Mouse (Mus musculus) lung, postnatal 0 days (tissue): ENCODE measurements at regions not wholly inside any gene's neighbourhood (a gene's known extent, or its start where the extent isn't known, plus 50 kb on each side); places are given as distances from the start of the nearest gene placed in this dataset.

Source experiments
- ATAC-seq: fragments of 200-750 bp; cut with Nextera tagmentation; 2 replicates; pipeline ENCODE4 v1.8.0; 2017; ENCODE audit warnings: moderate library complexity
- DNase-seq: peaks from one replicate; pipeline ENCODE4 v3.0.0-alpha.2; 2016; ENCODE audit warnings: low spot score
- H3K27ac ChIP-seq: fragments of 300-500 bp; sonication (generic); 2 replicates; pipeline ENCODE4 v1.5.1; 2014; ENCODE audit warnings: antibody characterized with exemption, mild to moderate bottlenecking, low read length, mixed read lengths
- H3K27me3 ChIP-seq: fragments of 300-500 bp; sonication (generic); replicated peaks from 2 replicates; pipeline ENCODE4 v1.6.1; 2014; ENCODE audit warnings: low read length, mixed read lengths; ENCODE audit not compliant: insufficient read depth
- H3K36me3 ChIP-seq: fragments of 300-500 bp; sonication (generic); 2 replicates; pipeline ENCODE4 v1.6.1; 2014; ENCODE audit warnings: low read length, mixed read lengths; ENCODE audit not compliant: insufficient read depth
- H3K4me1 ChIP-seq: fragments of 300-500 bp; sonication (generic); 2 replicates; pipeline ENCODE4 v1.6.1; 2014; ENCODE audit warnings: antibody characterized with exemption, low read depth, low read length, mixed read lengths; ENCODE audit not compliant: insufficient read depth
- H3K4me2 ChIP-seq: fragments of 300-500 bp; sonication (generic); replicated peaks from 2 replicates; pipeline ENCODE4 v1.6.1; 2014; ENCODE audit warnings: low read depth, mild to moderate bottlenecking, low read length, moderate library complexity, mixed read lengths
- H3K4me3 ChIP-seq: fragments of 300-500 bp; sonication (generic); 2 replicates; pipeline ENCODE4 v1.5.1; 2014; ENCODE audit warnings: low read depth, low read length
- H3K9ac ChIP-seq: fragments of 300-500 bp; sonication (generic); replicated peaks from 2 replicates; pipeline ENCODE4 v1.6.1; 2014; ENCODE audit warnings: low read depth, mild to moderate bottlenecking
- H3K9me3 ChIP-seq: fragments of 300-500 bp; sonication (generic); 2 replicates; pipeline ENCODE4 v1.6.1; 2016; ENCODE audit warnings: low read length, mixed read lengths
- CTCF ChIP-seq: IDR thresholded peaks from 2 replicates; pipeline ENCODE4 v1.5.1; 2016; ENCODE audit warnings: antibody characterized with exemption, mild to moderate bottlenecking
- EP300 ChIP-seq: IDR thresholded peaks from 2 replicates; pipeline ENCODE4 v1.6.1; 2016; ENCODE audit warnings: antibody characterized with exemption, mild to moderate bottlenecking, control low read depth
- WGBS: fragments of 180-500 bp; shearing (Covaris S2); extraction: QIAGEN DNeasy Blood & Tissue Kit; methylation state at CpG from one replicate; pipeline ENCODE4 v1.1.7; 2014; 5-methylcytosine and 5-hydroxymethylcytosine counted together

DNA sequence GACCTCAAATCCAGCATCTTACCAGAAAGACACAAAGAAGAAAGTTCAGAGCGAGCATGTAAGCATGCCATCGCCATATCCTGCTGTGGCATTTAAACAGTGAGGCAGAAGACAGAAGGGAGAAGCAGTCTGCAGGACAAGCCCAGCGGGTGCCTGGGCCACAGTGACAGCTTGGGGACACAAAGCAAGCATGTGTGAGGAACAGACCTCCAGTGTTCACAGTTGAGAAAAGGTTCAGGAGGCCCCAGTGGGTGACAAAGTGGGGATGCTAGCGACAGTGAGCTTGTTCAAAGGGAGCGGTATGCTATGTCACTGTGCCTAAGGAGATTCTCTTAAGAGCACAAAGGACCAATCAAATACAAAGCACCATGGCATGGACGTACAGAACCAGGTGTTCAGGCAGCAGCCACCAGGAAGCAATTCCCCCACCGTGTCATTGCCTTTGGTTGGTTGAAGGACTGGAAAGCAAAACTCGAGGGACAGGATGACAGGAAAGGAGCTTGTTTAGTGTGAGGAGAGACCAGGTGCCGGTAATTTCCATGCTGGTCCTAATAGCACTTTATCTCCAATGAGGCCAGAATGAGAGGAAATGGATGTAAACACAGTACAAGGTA lies 77.9 kb upstream of the Arhgap21 start:
- H3K9ac ChIP-seq: no peak overlapping the region
- TF ChIP-seq EP300 (no peak), CTCF (no peak)
- ATAC-seq (no peak), DNase-seq (no peak)
- no peaks in the 10 kb centered on the region for H3K27me3 ChIP-seq
- no peaks in the 10 kb centered on the region for H3K9me3 ChIP-seq
- H3K4me1 ChIP-seq: no peaks in the 10 kb centered on the region
- no peak overlapping the region for H3K4me3 ChIP-seq
- 65% methylated on average over 9 of the region's 9 CpGs for whole genome bisulfite sequencing
- no peak overlapping the region for H3K4me2 ChIP-seq
- no peaks in the 10 kb centered on the region for H3K36me3 ChIP-seq
- H3K27ac ChIP-seq: no peak overlapping the region

DNA sequence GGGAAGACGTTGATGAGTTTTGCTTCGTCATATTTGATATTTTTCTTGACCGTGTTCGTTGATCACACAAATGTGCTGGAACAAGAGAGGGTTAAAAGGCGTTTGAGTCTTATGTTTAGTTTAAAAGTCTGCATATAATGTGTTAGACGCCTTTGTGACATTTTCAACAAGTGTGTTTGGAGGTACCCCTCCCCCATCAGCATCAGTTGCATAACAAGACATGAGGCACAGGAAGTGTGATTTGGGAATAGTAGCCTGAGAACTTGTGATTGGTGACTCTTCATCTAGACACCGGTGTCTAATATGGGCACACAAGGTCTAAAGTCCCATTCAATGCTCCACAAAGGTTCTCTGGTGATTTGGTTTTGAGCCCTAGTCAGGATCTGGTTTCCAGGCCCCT lies 76.1 kb upstream of the Arhgap21 start:
- Histone ChIP-seq H3K4me3 (no peak overlapping the region), H3K4me1 (no peaks in the 10 kb centered on the region), H3K9ac (no peak overlapping the region), H3K27me3 (no peaks in the 10 kb centered on the region), H3K4me2 (no peak overlapping the region), H3K36me3 (no peaks in the 10 kb centered on the region), H3K27ac (no peak overlapping the region), H3K9me3 (no peaks in the 10 kb centered on the region)
- no peak for ATAC-seq
- DNase-seq: no peak
- 64% methylated on average over 7 of the region's 7 CpGs for whole genome bisulfite sequencing
- TF ChIP-seq CTCF: no peak
- TF ChIP-seq EP300: no peak

DNA sequence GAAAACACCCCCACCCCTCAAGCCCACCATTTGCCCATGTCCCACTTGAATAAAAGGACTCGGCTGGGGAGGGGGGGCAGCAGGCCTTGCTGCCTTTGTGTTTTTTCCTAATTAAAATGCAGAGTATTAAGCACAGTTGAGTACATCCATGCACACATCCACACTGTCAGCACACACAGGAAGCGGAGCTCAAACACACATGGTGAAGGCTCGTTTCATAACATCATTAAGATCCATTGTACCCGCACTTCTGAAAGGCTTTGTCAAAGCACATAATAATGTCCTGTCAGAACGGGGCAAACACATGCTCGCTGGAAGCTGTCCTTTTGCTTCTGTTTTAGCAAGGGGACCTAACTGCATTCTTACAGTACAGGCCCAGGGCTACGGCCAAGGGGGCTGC lies 75.3 kb upstream of the Arhgap21 start:
- DNase-seq: peak; percentile 23
- Histone ChIP-seq H3K4me1 (no peaks in the 10 kb centered on the region), H3K9me3 (no peaks in the 10 kb centered on the region), H3K9ac (no peak overlapping the region), H3K27me3 (no peaks in the 10 kb centered on the region), H3K4me3 (no peak overlapping the region), H3K27ac (no peak overlapping the region), H3K36me3 (no peaks in the 10 kb centered on the region), H3K4me2 (no peak overlapping the region)
- WGBS: 42% methylated on average over 7 of the region's 7 CpGs
- TF ChIP-seq EP300 (no peak), CTCF (no peak)
- peak; percentile 26; the same call in 1 of the 2 replicates for ATAC-seq

DNA sequence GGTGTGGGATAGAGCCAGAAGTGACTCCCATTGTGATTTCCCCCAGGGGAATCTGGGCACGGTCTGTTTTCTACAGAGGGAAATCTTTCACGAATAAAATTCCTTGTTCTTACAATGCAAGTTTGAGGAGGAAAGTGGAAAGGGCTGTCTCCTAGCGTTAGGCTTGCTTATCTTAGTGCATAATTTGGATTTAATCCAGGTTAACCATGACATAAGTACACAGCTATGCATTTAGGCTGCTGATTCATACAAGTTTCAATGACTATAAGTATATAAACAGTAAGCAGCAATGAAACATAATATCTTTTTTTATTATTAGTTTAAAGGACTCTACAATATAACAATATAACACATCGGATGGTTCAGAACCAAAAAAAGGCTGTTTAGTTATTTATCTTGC lies 74.6 kb upstream of the Arhgap21 start:
- Histone ChIP-seq H3K9ac (no peak overlapping the region), H3K27me3 (no peaks in the 10 kb centered on the region), H3K4me1 (no peaks in the 10 kb centered on the region), H3K4me3 (no peak overlapping the region), H3K36me3 (no peaks in the 10 kb centered on the region), H3K4me2 (no peak overlapping the region), H3K27ac (no peak overlapping the region), H3K9me3 (no peaks in the 10 kb centered on the region)
- DNase-seq (peak; percentile 44), ATAC-seq (peak; percentile 55)
- TF ChIP-seq CTCF: peak; percentile 13; the same call in 1 of the 2 replicates
- TF ChIP-seq EP300: no peak
- 20% methylated on average over 4 of the region's 4 CpGs for WGBS

DNA sequence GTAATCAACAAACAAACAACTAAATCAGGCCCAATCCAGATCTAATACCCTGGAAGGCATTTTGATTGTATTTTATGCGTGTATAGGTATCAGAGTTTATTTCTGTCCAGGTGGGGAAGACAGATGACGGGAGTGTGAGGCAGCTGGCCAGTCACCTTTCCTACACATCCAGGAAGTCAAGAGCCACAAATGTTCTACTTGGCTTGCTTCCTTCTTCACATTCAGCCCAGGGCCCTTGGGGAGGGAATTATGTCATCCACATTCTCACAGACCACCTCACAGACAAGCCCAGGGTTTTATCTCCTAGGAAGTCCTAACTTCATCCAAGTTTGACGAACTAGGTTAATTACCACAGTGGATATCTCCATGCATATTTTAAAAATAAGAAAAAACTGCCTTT lies 68.9 kb upstream of the Arhgap21 start:
- Histone ChIP-seq H3K4me2 (no peak overlapping the region), H3K4me1 (peaks cover 3% of the 10 kb centered on the region; the same call in 1 of the 2 replicates), H3K27me3 (no peaks in the 10 kb centered on the region), H3K36me3 (no peaks in the 10 kb centered on the region), H3K4me3 (no peak overlapping the region), H3K27ac (no peak overlapping the region), H3K9ac (no peak overlapping the region), H3K9me3 (no peaks in the 10 kb centered on the region)
- DNase-seq (no peak), ATAC-seq (peak; percentile 30; the same call in 1 of the 2 replicates)
- 61% methylated on average over 3 of the region's 3 CpGs for WGBS
- TF ChIP-seq CTCF: no peak
- no peak for TF ChIP-seq EP300

DNA sequence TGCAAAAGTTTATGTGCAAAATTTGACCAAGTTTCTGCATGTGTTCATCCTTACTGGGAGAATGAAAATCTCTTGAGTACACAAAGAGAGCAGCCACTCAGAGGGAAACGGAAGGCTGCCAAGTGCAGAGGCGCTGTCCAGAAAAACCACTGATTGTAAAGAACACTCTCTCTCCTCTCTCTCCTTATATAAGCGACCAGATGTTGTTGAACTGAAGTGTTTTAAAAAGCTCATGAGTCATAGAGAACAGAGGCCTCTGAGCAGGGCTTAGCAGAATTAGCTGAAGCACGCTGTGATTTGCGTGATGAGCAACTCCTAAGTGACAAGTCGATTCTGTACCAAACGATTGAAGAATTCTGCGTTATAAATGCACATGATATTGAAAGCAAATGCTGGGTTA lies 68.5 kb upstream of the Arhgap21 start:
- ATAC-seq (peak; percentile 95), DNase-seq (peak; percentile 92)
- H3K27me3 ChIP-seq: no peaks in the 10 kb centered on the region
- 18% methylated on average over 8 of the region's 8 CpGs for WGBS
- TF ChIP-seq EP300 (peak; percentile 67), CTCF (no peak)
- H3K36me3 ChIP-seq: no peaks in the 10 kb centered on the region
- no peak overlapping the region for H3K27ac ChIP-seq
- H3K9me3 ChIP-seq: no peaks in the 10 kb centered on the region
- no peak overlapping the region for H3K4me3 ChIP-seq
- no peak overlapping the region for H3K4me2 ChIP-seq
- no peak overlapping the region for H3K9ac ChIP-seq
- peaks cover 3% of the 10 kb centered on the region; the same call in 1 of the 2 replicates for H3K4me1 ChIP-seq
